Mouse (Mus musculus): ENCODE data around the gene Smarca2. TPM values are rescaled to one million over a fixed set of nuclear protein-coding genes. Genes with fewer than 3 reads are reported as not detected.

The Smarca2 gene
- polyA plus RNA-seq, 1 experiment from 2014 or later, result 7.5 TPM

- Histone ChIP-seq H3K4me1 (no peaks in the 10 kb centered on the region), H3K4me3 (no peak overlapping the region), H3K36me3 (no peaks in the 10 kb centered on the region), H3K9ac (no peak overlapping the region), H3K4me2 (no peak overlapping the region), H3K9me3 (replicated peaks) (no peaks in the 10 kb centered on the region), H3K27ac (no peak overlapping the region), H3K27me3 (replicated peaks) (no peaks in the 10 kb centered on the region)
- 67% methylated on average over 10 of the region's 10 CpGs for WGBS (ENCODE audit: insufficient replicate concordance)
- ATAC-seq, result no peak
Observed at GRCm38 (mm10) chr19:26754016-26754794, 149.4 kb downstream of the Smarca2 start.

DNA sequence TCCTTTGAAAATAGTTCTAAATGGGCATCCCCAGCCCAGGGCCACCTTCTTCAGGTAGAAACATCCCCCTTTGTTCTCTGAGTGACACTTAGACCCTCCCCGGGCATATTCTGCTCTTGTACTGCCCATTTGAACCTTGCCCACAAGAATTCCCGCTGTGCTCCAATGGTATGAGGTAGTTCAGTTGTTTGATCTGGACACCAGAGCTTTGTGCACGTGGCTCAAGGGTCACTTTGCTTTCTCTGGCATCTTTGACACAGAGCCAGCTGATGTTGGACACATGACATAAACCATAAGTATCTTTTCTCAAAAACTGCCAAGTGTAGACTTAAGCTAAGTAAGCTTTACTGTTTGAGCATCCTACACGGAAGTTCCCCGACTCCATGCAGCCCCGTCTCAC is 151.1 kb downstream of the Smarca2 start:
- H3K27ac ChIP-seq, result no peak overlapping the region
- ATAC-seq, result no peak
- no peaks in the 10 kb centered on the region for H3K9me3 ChIP-seq (replicated peaks)
- H3K27me3 ChIP-seq (replicated peaks), result no peaks in the 10 kb centered on the region
- no peaks in the 10 kb centered on the region for H3K36me3 ChIP-seq
- 70% methylated on average over 6 of the region's 6 CpGs for WGBS (ENCODE audit: insufficient replicate concordance)
- H3K9ac ChIP-seq, result no peak overlapping the region
- no peaks in the 10 kb centered on the region for H3K4me1 ChIP-seq
- H3K4me2 ChIP-seq, result no peak overlapping the region
- H3K4me3 ChIP-seq, result no peak overlapping the region

GRCm38 (mm10) chr19:26756399-26756798 is 151.5 kb downstream of the Smarca2 start:
- Histone ChIP-seq H3K4me2 (no peak overlapping the region), H3K27ac (no peak overlapping the region), H3K9me3 (replicated peaks) (no peaks in the 10 kb centered on the region), H3K9ac (no peak overlapping the region), H3K27me3 (replicated peaks) (no peaks in the 10 kb centered on the region), H3K4me1 (no peaks in the 10 kb centered on the region), H3K36me3 (no peaks in the 10 kb centered on the region), H3K4me3 (no peak overlapping the region)
- ATAC-seq, result no peak
- WGBS (ENCODE audit: insufficient replicate concordance), result 65% methylated on average over 8 of the region's 8 CpGs

DNA sequence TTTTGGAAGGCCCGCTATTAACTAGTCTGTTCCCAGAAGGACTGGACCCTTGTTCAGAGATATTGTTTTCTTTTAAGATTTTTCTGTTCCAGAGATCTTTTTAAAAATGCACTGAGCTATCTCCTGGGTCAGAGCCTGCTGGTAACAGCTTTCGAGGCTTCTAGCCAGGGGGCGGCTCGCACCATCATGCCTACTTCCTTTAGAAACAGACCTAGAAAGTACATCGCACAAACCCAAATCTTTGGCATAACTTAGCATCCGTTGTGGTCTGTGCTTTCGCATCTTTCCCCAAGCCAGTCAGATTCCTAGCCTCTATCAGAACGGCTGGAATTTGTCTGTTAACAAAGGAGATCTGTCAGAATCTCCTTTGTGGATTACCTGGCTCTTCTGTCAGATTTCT is 153.3 kb downstream of the Smarca2 start:
- Histone ChIP-seq H3K4me3 (no peak overlapping the region), H3K27me3 (replicated peaks) (no peaks in the 10 kb centered on the region)

DNA sequence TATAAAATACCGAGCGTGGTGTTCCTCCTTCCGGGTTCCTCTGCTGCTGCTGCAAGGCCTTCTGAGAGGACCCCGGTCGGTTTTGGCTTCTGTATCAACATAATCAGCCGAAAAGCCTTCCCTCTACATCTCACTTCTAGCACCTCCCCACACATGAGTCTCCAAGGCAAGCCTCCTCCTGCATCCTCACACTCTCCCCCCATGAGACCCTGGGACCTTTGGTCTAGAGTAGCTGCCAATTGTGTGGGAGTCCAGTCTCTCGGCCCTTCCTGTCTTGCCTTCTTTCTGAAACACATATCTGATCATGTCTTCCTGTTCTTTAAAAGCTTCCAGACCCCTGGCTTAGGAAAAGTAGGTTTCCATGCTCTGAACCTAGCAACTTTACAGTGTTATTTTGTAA is 153.8 kb downstream of the Smarca2 start:
- Histone ChIP-seq H3K27ac (no peak overlapping the region), H3K4me2 (no peak overlapping the region), H3K9me3 (replicated peaks) (no peaks in the 10 kb centered on the region), H3K9ac (no peak overlapping the region), H3K4me3 (no peak overlapping the region), H3K4me1 (no peaks in the 10 kb centered on the region), H3K27me3 (replicated peaks) (no peaks in the 10 kb centered on the region), H3K36me3 (no peaks in the 10 kb centered on the region)
- ATAC-seq, result no peak
- WGBS (ENCODE audit: insufficient replicate concordance), result 43% methylated on average over 7 of the region's 7 CpGs

More for the DNA sequence above, 153.3 kb downstream of the Smarca2 start:
- no peak overlapping the region for H3K9ac ChIP-seq
- no peaks in the 10 kb centered on the region for H3K36me3 ChIP-seq
- no peak for ATAC-seq
- H3K27ac ChIP-seq, result no peak overlapping the region
- no peak overlapping the region for H3K4me2 ChIP-seq
- H3K4me1 ChIP-seq, result no peaks in the 10 kb centered on the region
- no peaks in the 10 kb centered on the region for H3K9me3 ChIP-seq (replicated peaks)
- 65% methylated on average over 8 of the region's 8 CpGs for WGBS (ENCODE audit: insufficient replicate concordance)

- Histone ChIP-seq H3K9me3 (replicated peaks) (no peaks in the 10 kb centered on the region), H3K27ac (no peak overlapping the region), H3K27me3 (replicated peaks) (no peaks in the 10 kb centered on the region), H3K4me1 (no peaks in the 10 kb centered on the region), H3K4me2 (no peak overlapping the region), H3K9ac (no peak overlapping the region), H3K4me3 (no peak overlapping the region), H3K36me3 (no peaks in the 10 kb centered on the region)
- WGBS (ENCODE audit: insufficient replicate concordance), result 58% methylated on average over 13 of the region's 13 CpGs
- no peak for ATAC-seq
Observed at GRCm38 (mm10) chr19:26759295-26759694, 154.4 kb downstream of the Smarca2 start.

GRCm38 (mm10) chr19:26761257-26761656 is 156.4 kb downstream of the Smarca2 start:
- Histone ChIP-seq H3K9me3 (replicated peaks) (no peaks in the 10 kb centered on the region), H3K4me2 (no peak overlapping the region), H3K9ac (no peak overlapping the region), H3K4me1 (no peaks in the 10 kb centered on the region), H3K27me3 (replicated peaks) (no peaks in the 10 kb centered on the region), H3K4me3 (no peak overlapping the region), H3K36me3 (no peaks in the 10 kb centered on the region), H3K27ac (no peak overlapping the region)
- no peak for ATAC-seq

GRCm38 (mm10) chr19:26765483-26765882 is 160.6 kb downstream of the Smarca2 start:
- Histone ChIP-seq H3K4me1 (no peaks in the 10 kb centered on the region), H3K36me3 (no peaks in the 10 kb centered on the region), H3K4me3 (no peak overlapping the region), H3K4me2 (no peak overlapping the region), H3K27ac (no peak overlapping the region), H3K9ac (no peak overlapping the region), H3K9me3 (replicated peaks) (no peaks in the 10 kb centered on the region), H3K27me3 (replicated peaks) (no peaks in the 10 kb centered on the region)
- WGBS (ENCODE audit: insufficient replicate concordance), result 59% methylated on average over 7 of the region's 7 CpGs
- no peak for ATAC-seq

- ATAC-seq, result no peak
- WGBS (ENCODE audit: insufficient replicate concordance), result 77% methylated on average over 13 of the region's 13 CpGs
- H3K9ac ChIP-seq, result no peak overlapping the region
Observed at GRCm38 (mm10) chr19:26767454-26767853, 162.6 kb downstream of the Smarca2 start.

DNA sequence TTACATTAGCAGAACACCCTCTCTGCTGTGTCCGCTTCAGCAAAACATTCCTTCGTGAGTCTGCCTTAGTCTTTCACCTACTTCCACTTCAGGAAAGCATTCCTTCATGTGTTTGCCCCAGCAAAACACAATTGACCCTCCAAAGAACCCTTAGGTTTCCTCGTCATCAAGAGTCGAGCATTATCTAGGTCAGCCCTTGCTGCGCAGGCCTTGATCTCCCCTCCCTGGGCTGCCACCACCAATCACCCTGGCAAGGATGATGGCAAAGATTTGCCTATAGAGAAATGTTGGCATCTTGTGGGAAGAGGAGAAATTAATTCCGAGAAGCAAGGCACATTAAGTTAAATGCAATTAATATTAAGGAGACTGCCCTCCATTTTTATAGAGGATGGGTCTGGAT is 163.1 kb downstream of the Smarca2 start:
- Histone ChIP-seq H3K4me3 (no peak overlapping the region), H3K9me3 (replicated peaks) (no peaks in the 10 kb centered on the region), H3K27ac (no peak overlapping the region), H3K36me3 (no peaks in the 10 kb centered on the region), H3K4me1 (no peaks in the 10 kb centered on the region), H3K4me2 (no peak overlapping the region), H3K27me3 (replicated peaks) (no peaks in the 10 kb centered on the region), H3K9ac (no peak overlapping the region)
- ATAC-seq, result no peak
- WGBS (ENCODE audit: insufficient replicate concordance), result 75% methylated on average over 6 of the region's 6 CpGs

More at GRCm38 (mm10) chr19:26767454-26767853, 162.6 kb downstream of the Smarca2 start:
- Histone ChIP-seq H3K4me3 (no peak overlapping the region), H3K27ac (no peak overlapping the region), H3K4me2 (no peak overlapping the region), H3K36me3 (no peaks in the 10 kb centered on the region), H3K9me3 (replicated peaks) (no peaks in the 10 kb centered on the region), H3K4me1 (no peaks in the 10 kb centered on the region), H3K27me3 (replicated peaks) (no peaks in the 10 kb centered on the region)

DNA sequence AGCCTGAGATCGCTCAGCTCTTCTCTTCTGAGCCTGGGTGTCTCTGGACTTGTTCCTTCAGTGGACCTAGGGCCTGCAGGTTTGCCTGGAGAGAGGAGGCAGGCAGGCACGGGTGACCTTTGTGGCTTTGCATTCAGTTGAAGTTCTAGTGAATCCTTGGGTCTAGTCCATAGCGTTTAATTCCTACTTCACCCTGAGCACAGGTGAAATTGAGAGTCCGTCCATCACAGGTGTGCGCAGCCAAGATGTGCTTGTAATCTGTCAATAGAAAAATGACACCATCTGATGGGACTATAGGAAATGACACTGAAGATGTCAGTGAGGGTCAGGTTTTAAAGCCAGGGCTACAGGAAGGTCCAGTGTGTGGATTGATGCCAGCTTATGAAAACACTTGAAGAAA is 164.0 kb downstream of the Smarca2 start:
- no peak overlapping the region for H3K9ac ChIP-seq
- H3K9me3 ChIP-seq (replicated peaks), result no peaks in the 10 kb centered on the region
- H3K36me3 ChIP-seq, result no peaks in the 10 kb centered on the region
- H3K4me3 ChIP-seq, result no peak overlapping the region
- 73% methylated on average over 5 of the region's 5 CpGs for WGBS (ENCODE audit: insufficient replicate concordance)
- no peaks in the 10 kb centered on the region for H3K27me3 ChIP-seq (replicated peaks)
- no peak overlapping the region for H3K4me2 ChIP-seq
- H3K27ac ChIP-seq, result no peak overlapping the region
- no peak for ATAC-seq
- no peaks in the 10 kb centered on the region for H3K4me1 ChIP-seq

GRCm38 (mm10) chr19:26769609-26770500 is 165.0 kb downstream of the Smarca2 start:
- H3K4me1 ChIP-seq, result no peaks in the 10 kb centered on the region
- no peak overlapping the region for H3K4me3 ChIP-seq
- H3K27me3 ChIP-seq (replicated peaks), result no peaks in the 10 kb centered on the region
- H3K27ac ChIP-seq, result no peak overlapping the region
- WGBS (ENCODE audit: insufficient replicate concordance), result 68% methylated on average over 16 of the region's 16 CpGs
- no peaks in the 10 kb centered on the region; the same call in 1 of the 2 replicates for H3K36me3 ChIP-seq
- H3K9me3 ChIP-seq (replicated peaks), result no peaks in the 10 kb centered on the region
- H3K9ac ChIP-seq, result no peak overlapping the region
- H3K4me2 ChIP-seq, result no peak overlapping the region
- ATAC-seq, result no peak
